Mouse (Mus musculus) neutrophil, adult 83 days (primary cell): ENCODE data around the gene G2e3. TPM values are rescaled to one million over a fixed set of nuclear protein-coding genes. Genes with fewer than 3 reads are reported as not detected.

Experiments used
- total RNA-seq, 2 experiments: library from RNA; stranded (reverse); gene quantifications; one replicate each; pipeline ENCODE4 v1.2.4; 2023

G2e3 gene
- 10 to 100 TPM; 15.0 to 16.6 TPM for total RNA-seq

DNA sequence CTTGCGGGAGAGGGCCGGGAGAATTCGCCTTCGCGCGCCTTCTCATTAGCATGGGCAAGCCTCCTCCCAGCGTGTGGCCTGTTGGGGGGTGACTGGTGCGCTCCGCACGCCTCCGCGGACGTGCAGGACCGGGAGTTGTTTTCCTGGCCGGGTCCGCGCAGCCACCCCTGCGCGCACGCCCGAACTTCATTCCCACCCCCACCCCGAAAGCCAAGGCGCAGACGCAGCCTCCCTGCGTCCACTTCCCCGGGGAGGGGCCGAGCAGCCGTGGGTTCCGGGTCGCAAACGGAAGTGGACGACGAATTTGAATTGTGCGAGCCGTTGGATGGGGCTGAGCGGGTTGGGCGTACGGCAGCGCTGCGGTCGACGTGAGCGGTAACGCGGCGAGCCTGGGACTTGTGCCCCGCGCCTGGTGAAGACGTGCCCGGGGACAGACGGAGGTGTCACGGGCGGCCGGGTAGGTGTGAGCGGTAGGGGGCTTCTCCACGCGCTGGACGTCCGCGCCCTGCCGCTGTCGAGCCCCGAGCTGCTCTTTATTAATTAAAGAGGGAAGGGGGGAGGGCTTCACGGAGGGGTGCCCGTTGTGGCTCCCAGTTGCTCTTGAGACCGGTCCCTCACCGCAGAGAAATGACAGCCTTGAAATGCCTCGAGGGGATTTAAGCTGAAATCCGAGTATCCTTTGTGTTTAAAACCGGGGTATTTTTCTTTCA, at the start of gene G2e3:
Gene G2e3 (plus strand): TSS at position 74 of the 710 bp plus-strand sequence.

DNA sequence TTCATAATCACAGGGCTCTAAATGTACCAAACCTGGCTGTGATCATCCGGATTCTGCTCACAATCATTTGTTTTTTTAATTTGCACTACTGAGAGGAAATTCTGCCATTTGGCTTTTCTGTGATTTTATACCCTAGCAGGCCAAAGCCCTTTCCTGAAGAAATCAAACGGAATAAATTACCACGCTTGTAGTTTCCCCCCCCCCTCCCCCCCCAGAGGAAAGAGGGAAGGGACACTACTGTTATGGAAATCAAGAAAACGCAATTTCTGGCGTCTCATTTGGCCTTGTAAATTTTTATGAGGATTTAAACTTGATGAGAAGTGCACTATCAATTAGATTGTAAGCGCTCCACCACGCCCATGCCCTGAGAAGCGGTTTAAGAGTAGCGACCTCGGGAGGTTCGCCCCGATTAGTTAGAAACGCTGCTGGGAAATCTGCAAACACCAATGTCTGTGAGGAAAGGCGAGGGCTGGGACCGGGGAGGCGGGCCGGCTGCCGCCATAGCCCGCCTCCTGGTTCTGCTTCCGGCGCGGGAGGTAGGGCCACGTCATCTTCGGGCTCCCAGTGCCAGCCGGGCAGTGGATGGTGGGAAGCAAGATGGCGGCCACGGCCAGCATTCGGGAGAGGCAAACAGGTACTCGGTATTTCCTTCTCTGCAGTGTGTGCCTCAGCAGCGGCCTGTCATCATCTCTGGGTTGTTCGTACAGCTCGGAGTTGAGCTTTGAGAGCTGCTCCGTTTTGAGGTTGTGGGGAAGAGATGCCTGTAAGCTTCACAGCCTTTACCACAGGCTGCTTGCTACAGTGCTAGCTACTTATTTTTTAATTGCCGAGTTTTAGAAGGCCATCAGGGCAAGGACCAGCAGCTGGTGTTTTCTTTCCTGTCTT, 29.4 kb downstream of the G2e3 start, which contains the start of gene Scfd1:
Gene Scfd1 (plus strand): TSS at position 508 of the 885 bp plus-strand sequence.

Other genes starting within 250 kb of the G2e3 start
- 10 to 100 TPM; 27.1 to 31.0 TPM for gene Scfd1, start 29.4 kb downstream of the G2e3 start, total RNA-seq
- gene Coch, start 245.3 kb downstream of the G2e3 start, total RNA-seq, result not detected